Mouse (Mus musculus) G1E (cell line): ENCODE results near the gene Cfap43. TPM values are rescaled to one million over a fixed set of nuclear protein-coding genes. Genes with fewer than 3 reads are reported as not detected.

Source experiments
- ATAC-seq: 2 replicates; pipeline ENCODE4 v1.8.0; 2016; ENCODE audit warnings: mild to moderate bottlenecking; ENCODE audit not compliant: insufficient number of reproducible peaks, poor library complexity, low FRiP score, severe bottlenecking; ENCODE audit errors: extremely low read depth
- DNase-seq: peaks from one replicate; pipeline ENCODE4 v3.0.0; 2012; ENCODE audit warnings: low spot score
- H3K27me3 ChIP-seq: 2 replicates; pipeline ENCODE4 v1.6.1; 2012; ENCODE audit warnings: mild to moderate bottlenecking, low read length, inconsistent platforms; ENCODE audit not compliant: insufficient read depth
- H3K36me3 ChIP-seq: replicated peaks from 2 replicates; pipeline ENCODE3; 2012; ENCODE audit warnings: mild to moderate bottlenecking, inconsistent platforms
- H3K4me1 ChIP-seq: 2 replicates; pipeline ENCODE4 v1.6.1; 2012; ENCODE audit warnings: low read depth, low read length, inconsistent platforms, mixed read lengths; ENCODE audit not compliant: insufficient read depth
- H3K4me3 ChIP-seq: 2 replicates; pipeline ENCODE4 v1.5.1; 2012; ENCODE audit warnings: low read depth, mild to moderate bottlenecking, inconsistent platforms, low read length, moderate library complexity, mixed read lengths
- H3K9me3 ChIP-seq: replicated peaks from 2 replicates; pipeline ENCODE4 v1.6.1; 2012; ENCODE audit warnings: inconsistent platforms
- CTCF ChIP-seq: IDR thresholded peaks from 2 replicates; pipeline ENCODE4 v1.5.1; 2012; ENCODE audit warnings: low read depth, low read length, inconsistent platforms, mixed read lengths
- GATA1 ChIP-seq: IDR thresholded peaks from 2 replicates; pipeline ENCODE4 v1.6.1; 2012; ENCODE audit warnings: borderline replicate concordance, low read length, inconsistent platforms, mixed read lengths
- GATA2 ChIP-seq: IDR thresholded peaks from 2 replicates; pipeline ENCODE4 v1.6.1; 2012; ENCODE audit warnings: low read depth, low read length, inconsistent platforms, borderline replicate concordance
- POLR2AphosphoS5 ChIP-seq: IDR thresholded peaks from 2 replicates; pipeline ENCODE4 v1.6.1; 2012; ENCODE audit warnings: low read depth, low read length, inconsistent platforms; ENCODE audit not compliant: insufficient replicate concordance
- TAL1 ChIP-seq: conservative IDR thresholded peaks from 2 replicates; pipeline ENCODE4 v1.6.1; 2012; ENCODE audit warnings: low read depth, low read length, inconsistent platforms, mixed read lengths
- polyA plus RNA-seq: library from polyadenylated mRNA; stranded (reverse); fragments of >175 nt; gene quantifications from 2 replicates; pipeline ENCODE4 v1.2.3, GENCODE M21; 2012
- total RNA-seq, 2 experiments: library from RNA; stranded (forward) in 1 of 2; stranded (reverse) in 1 of 2; fragments of 200-1000 nt in 1 of 2; fragments of >200 nt in 1 of 2; fragmentation: Nextera tagmentation in 1 of 2; gene quantifications; 2 replicates each; pipeline ENCODE4 v1.2.3; 2014 to 2017

Cfap43 gene
- total and polyA plus RNA-seq, 3 experiments, result 0.05 TPM; not detected in 2

DNA sequence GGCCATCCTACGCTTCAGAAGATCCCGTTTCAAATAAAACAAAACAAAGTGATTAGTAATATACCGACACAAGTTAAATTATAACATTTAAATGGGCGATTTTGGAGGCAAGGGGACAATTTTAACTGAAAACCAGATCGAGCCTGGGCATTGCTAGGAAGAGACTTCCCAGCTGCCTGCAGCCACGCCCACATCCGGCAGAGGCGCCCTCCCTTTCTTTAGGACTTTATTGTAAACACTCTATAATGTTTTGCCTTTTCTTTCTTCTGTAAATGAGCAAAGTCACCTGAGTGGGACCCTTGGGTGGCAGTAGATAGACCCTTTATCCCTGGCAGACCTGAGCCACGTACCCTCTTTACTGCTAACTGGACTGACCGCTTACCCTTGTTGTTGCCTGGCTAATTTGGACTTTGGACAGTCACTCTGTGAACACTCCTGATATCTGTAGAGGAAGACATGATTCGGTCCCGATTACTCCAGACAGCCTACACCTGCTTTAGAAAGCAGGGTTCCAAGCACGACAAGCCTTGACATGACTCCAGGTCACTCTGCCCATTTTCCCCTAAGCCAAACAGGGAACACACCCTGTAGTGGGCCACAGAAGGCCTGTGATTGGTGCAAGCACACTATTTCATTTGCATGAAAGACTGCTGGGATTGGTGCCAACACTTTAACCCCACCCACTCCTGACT, 213.9 kb downstream of the Cfap43 start:
- peaks cover 2% of the 10 kb centered on the region; the same call in 1 of the 2 replicates for H3K4me1 ChIP-seq
- H3K9me3 ChIP-seq, result no peaks in the 10 kb centered on the region
- TF ChIP-seq GATA1 (no peak), CTCF (no peak), POLR2AphosphoS5 (no peak), GATA2 (no peak), TAL1 (no peak)
- no peaks in the 10 kb centered on the region for H3K36me3 ChIP-seq
- H3K4me3 ChIP-seq, result no peak overlapping the region
- no peak for DNase-seq
- ATAC-seq, result no peak
- H3K27me3 ChIP-seq, result peaks cover under 1% of the 10 kb centered on the region; the same call in 1 of the 2 replicates

DNA sequence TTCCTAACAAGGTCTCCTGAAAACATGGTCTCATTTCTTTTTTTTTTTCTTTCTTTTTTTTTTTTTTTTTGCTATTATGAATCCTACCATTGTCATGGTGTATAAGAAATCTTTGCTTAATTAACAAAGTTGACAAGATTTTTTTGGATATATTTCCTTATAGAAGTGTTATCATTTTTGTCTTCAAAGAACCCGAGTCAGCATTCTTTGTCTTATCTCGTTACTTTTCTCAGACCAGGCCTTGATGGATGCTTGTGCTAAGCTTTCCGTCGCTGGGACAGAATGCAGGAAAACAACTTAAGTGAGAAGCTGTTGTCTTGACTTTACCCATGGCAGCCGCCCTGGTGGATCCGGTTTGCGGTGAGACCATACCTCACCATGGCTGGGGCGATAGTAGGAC, 218.6 kb downstream of the Cfap43 start:
- Histone ChIP-seq H3K4me3 (no peak overlapping the region), H3K9me3 (no peaks in the 10 kb centered on the region), H3K36me3 (no peaks in the 10 kb centered on the region), H3K4me1 (no peaks in the 10 kb centered on the region), H3K27me3 (peaks cover 11% of the 10 kb centered on the region)
- DNase-seq (no peak), ATAC-seq (no peak)
- TF ChIP-seq CTCF, result no peak
- TF ChIP-seq POLR2AphosphoS5, result no peak
- TF ChIP-seq GATA1, result no peak
- no peak for TF ChIP-seq TAL1
- TF ChIP-seq GATA2, result no peak

DNA sequence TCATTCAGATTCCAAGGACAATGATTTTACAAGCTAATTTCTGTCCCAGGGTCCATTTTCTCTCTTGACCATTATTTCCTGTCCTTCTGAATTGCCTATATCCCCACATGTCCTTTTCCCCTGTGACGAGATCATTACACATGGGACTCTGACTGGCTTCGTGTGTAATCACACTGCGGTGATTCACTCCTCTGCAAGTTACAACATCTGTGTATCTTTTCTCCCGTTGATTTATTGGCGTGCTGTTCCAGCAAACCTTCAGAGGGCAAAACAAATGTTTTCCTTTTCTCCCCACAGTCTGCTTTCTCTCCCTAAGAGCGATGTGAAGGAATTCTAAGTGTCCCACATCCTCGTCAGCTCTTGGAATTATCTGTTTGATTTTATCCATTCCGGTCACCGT, 219.3 kb downstream of the Cfap43 start:
- no peaks in the 10 kb centered on the region for H3K4me1 ChIP-seq
- DNase-seq (no peak), ATAC-seq (no peak)
- H3K4me3 ChIP-seq, result no peak overlapping the region
- H3K27me3 ChIP-seq, result peaks cover 13% of the 10 kb centered on the region
- TF ChIP-seq TAL1, result no peak
- no peak for TF ChIP-seq GATA1
- TF ChIP-seq CTCF, result no peak
- TF ChIP-seq GATA2, result no peak
- no peak for TF ChIP-seq POLR2AphosphoS5
- H3K36me3 ChIP-seq, result no peaks in the 10 kb centered on the region
- H3K9me3 ChIP-seq, result no peaks in the 10 kb centered on the region

DNA sequence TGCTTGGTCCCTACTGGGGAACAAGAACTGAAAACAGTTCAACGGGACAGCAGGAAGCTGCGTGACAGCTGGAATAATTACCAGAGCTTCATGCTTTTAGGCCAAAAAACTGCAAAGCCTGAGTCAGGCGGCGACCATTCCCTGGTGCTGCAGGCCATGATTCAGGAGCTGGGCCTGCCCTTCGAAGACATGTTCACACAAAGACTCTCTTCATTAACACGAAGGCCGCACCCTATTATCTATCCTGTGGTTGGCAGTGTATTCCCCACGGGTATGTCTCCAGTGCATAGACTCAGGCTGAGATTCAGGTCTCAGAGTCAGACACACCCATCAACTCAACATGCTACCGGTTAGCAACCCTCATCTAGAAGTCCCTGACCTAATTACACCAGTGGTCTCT, 220.8 kb downstream of the Cfap43 start:
- no peak for TF ChIP-seq POLR2AphosphoS5
- TF ChIP-seq GATA2, result no peak
- TF ChIP-seq CTCF, result no peak
- TF ChIP-seq GATA1, result no peak
- TF ChIP-seq TAL1, result no peak
- DNase-seq (no peak), ATAC-seq (no peak)
- peaks cover 13% of the 10 kb centered on the region for H3K27me3 ChIP-seq
- H3K4me3 ChIP-seq, result no peak overlapping the region
- no peaks in the 10 kb centered on the region for H3K9me3 ChIP-seq
- no peaks in the 10 kb centered on the region for H3K4me1 ChIP-seq
- H3K36me3 ChIP-seq, result no peaks in the 10 kb centered on the region

DNA sequence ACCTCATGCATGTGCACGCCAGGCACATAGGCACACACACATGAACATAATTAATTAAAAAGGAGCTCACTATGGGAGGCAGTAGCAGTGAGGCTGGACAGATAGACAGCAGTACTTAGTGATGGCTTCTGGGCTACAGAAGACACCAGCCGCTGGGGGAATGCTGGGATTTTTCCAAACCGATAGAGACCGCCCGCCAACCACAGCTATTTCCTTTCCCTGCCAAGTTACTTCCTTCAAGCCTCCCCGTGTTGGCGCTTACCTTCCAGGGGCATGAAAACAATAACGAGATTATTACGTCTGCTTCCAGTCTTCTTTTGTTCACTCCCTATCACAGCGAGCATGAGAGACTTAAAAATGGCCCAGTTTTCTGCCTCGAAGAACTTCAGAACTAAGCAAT, 222.0 kb downstream of the Cfap43 start:
- Histone ChIP-seq H3K9me3 (no peaks in the 10 kb centered on the region), H3K27me3 (peaks cover 17% of the 10 kb centered on the region), H3K4me3 (no peak overlapping the region), H3K4me1 (no peaks in the 10 kb centered on the region), H3K36me3 (no peaks in the 10 kb centered on the region)
- ATAC-seq (no peak), DNase-seq (no peak)
- TF ChIP-seq GATA1 (no peak), CTCF (no peak), POLR2AphosphoS5 (no peak), GATA2 (no peak), TAL1 (no peak)

DNA sequence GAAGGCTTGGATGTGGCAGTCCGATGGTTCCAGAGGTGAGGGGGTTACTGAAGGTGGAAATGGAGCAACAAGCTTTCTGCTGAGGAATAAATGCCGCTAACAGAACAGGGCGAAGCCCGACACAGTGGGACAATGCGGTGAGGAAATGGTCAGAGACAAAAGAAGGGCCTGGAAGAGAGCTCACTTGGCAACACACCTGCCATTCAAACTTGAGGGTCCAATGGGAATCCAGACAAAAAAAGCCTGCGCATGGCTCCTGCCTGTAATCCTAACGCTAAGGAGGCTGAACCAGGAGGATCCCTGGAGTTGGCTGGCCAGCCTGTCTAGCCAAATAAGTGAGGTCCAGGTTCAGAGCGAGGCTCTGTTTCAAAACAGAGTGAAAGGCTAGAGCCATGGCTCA, 222.7 kb downstream of the Cfap43 start:
- ATAC-seq, result no peak
- no peak overlapping the region for H3K4me3 ChIP-seq
- H3K36me3 ChIP-seq, result no peaks in the 10 kb centered on the region
- no peak for DNase-seq
- H3K27me3 ChIP-seq, result peaks cover 17% of the 10 kb centered on the region
- TF ChIP-seq GATA1, result no peak
- TF ChIP-seq CTCF, result no peak
- no peak for TF ChIP-seq TAL1
- no peak for TF ChIP-seq GATA2
- TF ChIP-seq POLR2AphosphoS5, result no peak
- H3K9me3 ChIP-seq, result no peaks in the 10 kb centered on the region
- no peaks in the 10 kb centered on the region for H3K4me1 ChIP-seq
